Mouse (Mus musculus) erythroblast, adult 5-6 weeks (primary cell): Measurements from ENCODE around the gene Calhm2. TPM values are rescaled to one million over a fixed set of nuclear protein-coding genes. Genes with fewer than 3 reads are reported as not detected.

Experiments
- ATAC-seq: replicated peaks from 2 replicates; pipeline ENCODE4 v1.8.0; 2016; ENCODE audit warnings: moderate number of reproducible peaks, mild to moderate bottlenecking, moderate TSS enrichment, inconsistent platforms; ENCODE audit not compliant: poor library complexity, low FRiP score, severe bottlenecking
- total RNA-seq, 2 experiments: library from RNA; stranded (forward) in 1 of 2; stranded (reverse) in 1 of 2; fragments of 150-400 nt in 1 of 2; fragments of 200-764, 138-1000 nt in 1 of 2; gene quantifications; 2 replicates each; pipeline versions ENCODE4 v1.2.3 to v1.2.4; 2015 to 2017; ENCODE audit warnings: low replicate concordance in 2 of 2

The Calhm2 gene
- total RNA-seq (2015; ENCODE audit: low replicate concordance): 2.3 and 4.0 TPM in 2 replicates
- total RNA-seq (2017; ENCODE audit: low replicate concordance): 1.4 and 3.5 TPM in 2 replicates

DNA sequence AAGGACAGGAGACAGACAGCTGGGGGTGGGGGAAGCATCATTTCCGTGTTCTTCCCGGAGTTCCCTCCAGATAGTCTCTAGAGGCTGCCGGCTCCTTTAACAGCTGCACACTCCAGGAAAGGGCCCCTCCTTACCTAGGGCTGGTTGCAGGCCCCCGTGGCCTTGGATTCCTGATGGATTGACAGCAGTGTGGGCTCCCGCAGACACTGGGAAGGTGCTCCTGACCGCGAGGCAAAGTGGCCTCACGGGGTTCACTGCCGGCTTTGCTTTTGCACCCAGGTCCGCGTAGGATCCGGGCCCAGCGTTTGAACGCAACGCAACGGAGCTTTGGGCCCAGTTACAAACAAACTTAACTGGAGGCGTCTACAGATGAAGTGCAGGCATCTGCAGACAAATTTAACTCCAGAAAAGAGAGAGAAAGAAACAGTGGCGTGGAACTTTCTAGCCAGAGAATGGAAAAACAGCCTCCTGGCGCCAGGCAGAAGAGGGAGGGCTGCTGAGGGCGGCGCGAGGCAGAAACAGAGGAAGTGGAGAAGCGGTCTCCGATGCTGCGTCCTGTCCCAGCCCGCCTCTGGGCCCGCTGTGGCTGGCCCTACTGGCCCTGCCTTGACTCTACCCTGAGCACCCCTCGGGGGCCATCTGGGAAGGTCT lies at the start of gene Calhm2:
Gene Calhm2 (minus strand): TSS at position 524 of the 651 bp plus-strand sequence.
- ATAC-seq: no peak

- no peak for ATAC-seq
Measured at GRCm38 (mm10) chr19:47186514-47187275, 48.6 kb upstream of the Calhm2 start.

DNA sequence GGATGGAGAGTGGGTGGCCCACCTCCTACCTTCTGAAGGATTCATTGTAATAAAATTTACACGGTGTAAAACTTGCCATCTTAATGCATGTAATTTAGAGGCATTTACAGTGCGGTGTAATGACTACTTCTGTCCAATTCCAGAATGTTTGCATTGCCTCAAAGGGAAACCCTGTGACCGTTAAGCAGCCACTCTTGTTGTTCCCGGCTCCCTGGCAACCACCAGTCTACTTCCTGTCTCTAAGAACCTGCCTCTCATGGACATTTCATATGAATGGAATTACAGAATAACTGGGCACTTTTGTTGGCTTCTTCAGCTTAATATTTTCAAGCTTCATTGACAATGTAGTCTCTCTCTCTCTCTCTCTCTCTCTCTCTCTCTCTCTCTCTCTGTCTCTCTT lies 46.6 kb upstream of the Calhm2 start:
- ATAC-seq: no peak

GRCm38 (mm10) chr19:47184221-47184620 lies 46.1 kb upstream of the Calhm2 start:
- no peak for ATAC-seq

GRCm38 (mm10) chr19:47180011-47180410 lies 41.9 kb upstream of the Calhm2 start:
- ATAC-seq: no peak

GRCm38 (mm10) chr19:47179272-47179809 lies 41.2 kb upstream of the Calhm2 start:
- ATAC-seq: no peak

- ATAC-seq: no peak
Measured at GRCm38 (mm10) chr19:47178431-47179271, 40.6 kb upstream of the Calhm2 start, which contains the start of gene Neurl1a. Gene Neurl1a, plus strand, starts transcription at chr19:47178820.

- ATAC-seq: no peak
Measured at GRCm38 (mm10) chr19:47178001-47178400, 39.9 kb upstream of the Calhm2 start.

DNA sequence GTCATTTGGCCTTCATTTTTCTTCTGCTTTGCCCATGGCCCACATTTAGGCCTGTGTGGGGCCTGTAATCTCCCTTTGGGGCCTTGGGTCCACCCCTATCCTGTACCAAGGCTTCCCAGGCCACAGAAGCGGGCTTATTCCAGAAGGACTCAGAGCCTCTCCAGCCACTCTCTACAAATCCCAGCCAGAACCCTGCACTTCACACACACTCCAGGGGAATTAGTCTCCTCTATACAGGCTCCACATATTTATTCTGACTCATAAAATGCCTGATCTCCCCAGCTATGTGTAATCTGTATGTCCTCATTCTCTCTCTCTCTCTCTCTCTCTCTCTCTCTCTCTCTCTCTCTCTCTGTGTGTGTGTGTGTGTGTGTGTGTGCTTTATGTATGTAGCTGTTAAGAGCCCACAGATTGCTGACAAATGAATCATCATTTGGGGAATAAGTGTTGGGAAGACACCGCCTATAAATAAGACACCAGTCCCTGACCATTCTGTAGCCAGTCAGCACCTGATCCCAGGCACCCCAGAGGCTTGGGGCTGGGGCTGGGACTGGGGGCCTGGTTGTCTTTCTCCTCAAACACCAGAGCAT lies 38.9 kb upstream of the Calhm2 start:
- ATAC-seq: no peak

GRCm38 (mm10) chr19:47175472-47175871 lies 37.4 kb upstream of the Calhm2 start:
- no peak for ATAC-seq

DNA sequence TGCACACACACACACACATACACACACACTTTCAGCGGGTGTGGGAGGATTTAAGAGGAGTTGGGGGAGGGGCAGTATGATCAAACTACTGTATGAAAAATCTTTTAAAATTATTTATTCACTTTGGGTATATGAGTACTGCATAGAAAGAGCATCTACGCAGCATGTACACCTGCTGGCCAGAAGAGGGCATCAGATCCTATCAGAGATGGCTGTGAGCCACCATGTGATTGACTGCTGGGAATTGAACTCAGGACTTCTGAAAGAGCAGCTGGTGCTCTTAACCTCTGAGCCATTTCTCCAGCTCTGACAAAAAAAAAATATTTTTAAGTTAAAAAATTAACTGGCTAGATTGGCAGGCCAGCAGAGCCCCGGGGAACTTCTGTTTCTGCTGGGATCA lies 36.4 kb upstream of the Calhm2 start:
- ATAC-seq: no peak

- ATAC-seq: peak; percentile 79
Measured at GRCm38 (mm10) chr19:47168793-47169412, 30.8 kb upstream of the Calhm2 start.

- ATAC-seq: peak; percentile 78
Measured at GRCm38 (mm10) chr19:47168223-47168622, 30.1 kb upstream of the Calhm2 start.

- ATAC-seq: no peak
Measured at GRCm38 (mm10) chr19:47167617-47168214, 29.6 kb upstream of the Calhm2 start.

- no peak for ATAC-seq
Measured at GRCm38 (mm10) chr19:47166758-47167157, 28.7 kb upstream of the Calhm2 start.

DNA sequence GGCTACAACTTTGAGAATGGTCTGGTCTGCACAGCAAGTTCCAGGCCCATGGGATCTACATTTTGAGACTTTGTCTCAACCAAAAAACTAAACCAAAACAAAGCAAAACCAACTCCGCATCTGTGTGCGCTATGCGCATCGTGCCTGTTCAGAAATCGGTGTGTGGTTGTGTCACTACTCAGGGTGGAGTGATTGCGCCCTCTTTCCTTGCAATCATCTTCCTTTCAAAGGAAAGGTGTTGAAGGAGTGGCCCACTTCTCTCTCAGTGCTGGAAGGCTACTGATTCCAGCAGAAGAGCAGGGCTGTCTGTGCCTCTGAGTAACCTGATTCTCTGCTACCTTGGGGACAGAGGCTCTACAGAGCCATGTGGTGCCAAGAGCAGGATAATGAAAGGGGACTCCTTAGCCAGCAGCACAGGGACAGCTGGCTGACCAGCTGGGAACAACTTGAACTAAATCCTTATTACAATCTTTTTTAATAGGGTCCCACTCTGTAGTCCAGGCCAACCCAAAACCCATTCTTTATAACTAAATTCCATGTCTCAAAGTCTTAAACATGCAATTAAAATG lies 25.2 kb upstream of the Calhm2 start:
- ATAC-seq: no peak

DNA sequence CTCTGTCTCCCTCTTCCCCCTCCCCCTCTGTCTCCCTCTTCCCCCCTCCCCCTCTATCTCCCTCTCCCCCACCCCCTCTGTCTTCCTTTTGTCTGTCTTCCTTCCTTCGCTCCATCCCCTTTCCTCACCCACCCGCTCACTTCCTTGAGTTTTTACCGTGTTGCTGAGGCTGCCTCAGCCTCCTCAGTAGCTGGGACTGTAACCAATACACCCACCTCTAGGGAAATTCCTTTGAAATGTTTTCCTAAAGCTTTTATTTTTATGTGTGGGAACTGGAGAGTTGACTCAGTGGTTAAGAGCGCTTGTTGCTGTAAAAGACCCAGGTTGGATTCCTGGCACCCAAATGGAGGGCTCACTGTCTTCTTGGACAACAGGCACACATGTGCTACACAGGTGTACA lies 23.6 kb upstream of the Calhm2 start:
- ATAC-seq: no peak

DNA sequence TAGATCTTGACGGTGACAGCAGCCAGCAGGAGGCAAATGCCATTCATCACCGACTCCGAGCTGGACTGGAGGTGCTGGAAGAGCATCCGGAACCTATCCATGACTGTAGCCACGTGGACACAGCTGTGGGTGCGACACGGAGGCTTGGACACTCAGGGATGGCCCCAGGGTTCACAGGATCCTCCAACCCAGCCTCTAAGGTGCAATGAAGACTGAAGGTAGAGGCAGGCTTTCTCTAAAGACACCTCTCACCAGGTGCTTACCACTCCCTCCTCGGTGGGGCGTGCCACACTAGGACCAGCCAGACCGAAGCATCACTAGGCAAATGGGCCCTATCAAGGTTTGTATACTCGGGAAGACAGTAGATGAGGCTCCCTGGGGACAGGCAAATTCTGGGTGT lies 19.6 kb upstream of the Calhm2 start, which contains the start of gene Calhm3:
Gene Calhm3 (minus strand): TSS at position 101 of the 400 bp plus-strand sequence.
- ATAC-seq: no peak
